Mouse (Mus musculus): ENCODE measurements around the gene Nhsl2.

Nhsl2 gene

DNA sequence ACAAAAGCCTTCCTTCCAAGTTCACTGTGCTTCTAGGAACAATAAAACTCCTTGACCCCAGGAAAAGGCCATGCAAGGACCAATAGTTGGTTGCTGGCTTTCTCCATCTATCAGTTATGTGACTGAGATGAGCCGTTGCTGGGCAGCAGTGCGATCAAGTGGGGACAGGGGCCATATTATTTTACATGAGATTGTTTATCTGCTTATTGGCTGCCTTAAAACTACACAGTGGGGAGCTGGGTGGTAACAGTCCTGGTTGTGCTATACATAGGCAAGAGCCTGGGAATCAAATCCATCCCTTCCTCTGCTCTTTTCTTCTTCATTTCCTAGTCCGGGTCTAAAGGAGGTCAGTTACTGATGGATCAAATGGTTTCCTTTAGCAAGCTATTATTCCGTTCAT, 53.4 kb downstream of the Nhsl2 start:
- no peak for DNase-seq (ENCODE audit: low spot score)

DNA sequence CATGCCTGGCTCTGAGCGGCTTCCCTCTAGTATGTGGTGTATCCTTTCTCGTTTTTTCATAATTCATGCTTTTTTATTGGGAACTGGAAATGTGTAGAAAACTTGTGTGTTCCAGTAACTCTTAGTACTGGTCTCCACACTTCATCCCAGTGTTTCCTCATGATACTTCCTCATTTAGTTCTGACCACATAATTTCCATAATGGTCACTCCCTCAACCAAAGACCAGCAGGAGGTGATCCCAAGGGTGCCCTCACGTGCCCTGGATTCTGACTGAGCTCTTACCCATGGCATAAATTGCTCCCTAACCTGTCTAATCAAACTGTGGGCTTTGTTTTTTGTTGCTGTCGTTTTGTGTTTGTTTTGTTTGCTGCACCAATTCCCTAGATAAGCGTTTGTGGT, 58.1 kb downstream of the Nhsl2 start:
- no peak for DNase-seq (ENCODE audit: low spot score)

DNA sequence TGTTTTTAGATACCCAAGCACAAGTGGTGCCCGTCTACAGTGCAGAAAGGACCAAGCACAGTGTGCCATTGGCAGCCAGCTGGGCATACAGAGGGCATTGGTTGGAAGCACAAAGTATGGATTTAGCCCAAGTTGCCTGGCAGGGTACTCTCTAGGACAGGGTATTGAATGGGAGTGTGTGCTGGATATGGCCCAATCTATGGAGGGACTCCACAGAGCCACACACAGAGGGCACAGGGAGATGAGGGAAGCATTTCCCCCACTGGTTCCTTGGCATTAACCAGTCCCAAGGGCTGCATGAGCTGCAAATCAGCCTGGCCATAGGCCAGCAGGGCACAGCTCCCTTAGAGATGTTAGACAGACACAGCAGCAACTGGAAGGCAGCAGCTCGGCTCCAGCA, 79.9 kb downstream of the Nhsl2 start:
- no peak for DNase-seq (ENCODE audit: low spot score)

DNA sequence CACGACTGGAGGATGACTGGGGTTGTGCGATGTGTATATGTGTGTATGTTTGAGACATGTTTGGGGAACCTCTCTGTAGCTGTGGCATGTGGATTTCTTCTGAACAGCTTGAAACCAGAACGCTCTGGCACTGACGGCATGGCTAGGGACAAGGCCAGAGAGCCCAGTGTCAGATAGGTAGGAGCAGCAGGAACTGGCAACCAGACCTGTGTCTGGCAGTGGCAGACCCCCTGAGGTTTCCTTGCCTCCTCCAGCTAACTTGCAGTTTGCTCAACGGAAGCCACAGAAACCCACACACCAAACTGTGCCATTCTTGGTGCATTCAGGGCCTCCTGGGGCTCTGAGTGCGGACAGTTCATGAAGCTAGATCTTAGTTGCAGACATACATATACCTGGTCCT, 81.1 kb downstream of the Nhsl2 start:
- no peak for DNase-seq (ENCODE audit: low spot score)

DNA sequence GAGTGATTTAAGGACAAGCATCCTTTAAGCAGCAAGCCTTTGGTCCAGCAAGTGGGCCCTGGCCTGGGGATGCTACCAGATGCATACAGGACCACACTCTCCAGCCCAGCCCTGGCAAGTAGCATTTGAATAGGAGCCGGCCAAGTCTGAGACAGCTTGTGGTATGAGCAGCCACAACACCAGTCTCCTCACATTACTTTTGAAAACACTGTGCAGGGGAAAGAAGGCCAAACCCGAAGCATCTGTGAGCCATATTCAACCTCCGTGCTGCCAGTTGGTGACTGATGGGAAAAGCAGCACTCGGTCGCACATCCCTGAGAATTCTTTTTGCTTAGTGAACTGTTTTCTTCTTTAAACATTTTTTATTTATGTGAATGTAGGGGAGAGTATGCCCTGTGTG, 81.8 kb downstream of the Nhsl2 start:
- no peak for DNase-seq (ENCODE audit: low spot score)

DNA sequence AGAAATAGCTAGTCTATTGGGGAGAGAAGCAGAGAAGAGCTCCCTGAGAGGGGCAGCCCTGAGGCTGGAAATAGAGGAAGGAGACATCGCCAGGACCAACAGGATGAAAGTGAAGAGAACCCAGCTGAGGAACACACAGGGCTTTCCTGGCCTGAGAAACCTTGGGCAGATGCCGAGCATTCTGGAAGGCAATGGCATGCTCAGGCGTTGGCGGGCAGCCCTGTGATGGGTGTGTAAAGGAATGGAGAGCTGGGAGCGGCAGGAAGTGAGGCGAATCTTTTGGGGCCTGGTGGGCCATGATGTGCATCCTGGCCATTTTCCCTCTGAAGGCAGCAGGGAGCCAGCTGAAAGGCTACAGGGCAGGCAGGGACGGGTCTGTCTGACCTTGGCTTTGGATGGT, 83.1 kb downstream of the Nhsl2 start:
- peak; percentile 53 for DNase-seq (ENCODE audit: low spot score)

DNA sequence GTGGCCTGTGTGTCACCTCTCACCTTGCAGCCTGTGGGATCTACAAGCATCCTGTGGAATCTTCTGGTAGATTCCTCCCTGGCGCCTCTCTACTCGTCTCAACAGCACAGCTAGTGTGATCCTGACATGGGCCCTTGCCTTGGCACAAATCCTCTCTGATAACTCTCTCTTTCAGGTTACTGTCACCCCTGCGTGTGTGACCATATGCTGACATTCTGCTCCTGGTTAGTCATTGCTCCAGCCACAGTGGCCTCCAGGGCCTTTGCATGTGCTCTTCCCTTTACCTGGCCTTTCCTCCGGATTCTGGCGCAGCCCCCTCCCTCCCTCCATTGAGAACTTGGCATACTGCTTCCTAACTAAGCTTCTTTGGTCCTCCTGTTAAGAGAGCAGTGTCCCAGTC, 84.2 kb downstream of the Nhsl2 start:
- DNase-seq (ENCODE audit: low spot score) = no peak

DNA sequence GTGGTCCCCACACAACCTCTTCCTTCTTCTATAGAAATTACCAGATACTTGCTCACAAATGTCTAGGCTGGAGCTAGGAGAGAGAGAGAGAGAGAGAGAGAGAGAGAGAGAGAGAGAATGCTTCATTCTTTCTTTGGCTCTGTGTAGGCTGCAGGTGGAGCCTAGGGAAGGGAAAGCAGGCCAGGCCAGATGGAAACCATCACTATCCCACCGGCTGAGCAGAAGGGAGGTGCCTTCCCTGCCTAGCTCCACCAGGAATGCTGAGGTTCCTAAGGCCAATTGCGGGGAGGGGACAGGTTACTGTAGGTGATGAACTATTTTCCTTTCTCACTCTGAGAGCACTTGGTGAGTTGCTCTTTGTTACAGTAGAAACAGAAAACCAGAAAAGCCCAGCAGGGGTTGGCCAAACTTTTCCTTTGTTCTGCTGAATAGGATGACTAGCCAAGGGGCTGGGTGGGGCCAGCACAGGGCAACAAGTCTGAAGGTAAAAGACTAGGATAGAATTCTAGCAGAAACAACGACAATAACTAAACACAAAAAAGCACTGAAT, 86.2 kb downstream of the Nhsl2 start:
- no peak for DNase-seq (ENCODE audit: low spot score)

DNA sequence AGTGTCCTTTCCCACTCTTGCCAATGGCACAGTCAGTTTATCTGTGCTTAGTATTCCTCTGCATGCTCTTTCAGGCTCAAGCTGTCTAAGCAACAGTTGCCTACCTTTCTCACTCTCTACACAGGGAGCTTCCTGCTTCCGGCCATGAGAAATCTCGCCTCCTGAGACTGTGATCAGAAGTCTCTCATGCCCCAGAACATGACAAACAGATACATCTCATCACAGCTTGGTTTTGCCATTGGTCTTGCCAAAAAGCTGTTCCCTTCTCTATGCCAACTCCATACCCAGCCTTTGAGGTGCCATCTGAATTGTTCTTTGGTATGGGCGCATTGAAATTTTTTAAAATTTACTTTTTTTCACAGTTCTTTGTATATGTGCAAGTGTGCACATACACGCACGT, 90.3 kb downstream of the Nhsl2 start:
- DNase-seq (ENCODE audit: low spot score) = no peak

DNA sequence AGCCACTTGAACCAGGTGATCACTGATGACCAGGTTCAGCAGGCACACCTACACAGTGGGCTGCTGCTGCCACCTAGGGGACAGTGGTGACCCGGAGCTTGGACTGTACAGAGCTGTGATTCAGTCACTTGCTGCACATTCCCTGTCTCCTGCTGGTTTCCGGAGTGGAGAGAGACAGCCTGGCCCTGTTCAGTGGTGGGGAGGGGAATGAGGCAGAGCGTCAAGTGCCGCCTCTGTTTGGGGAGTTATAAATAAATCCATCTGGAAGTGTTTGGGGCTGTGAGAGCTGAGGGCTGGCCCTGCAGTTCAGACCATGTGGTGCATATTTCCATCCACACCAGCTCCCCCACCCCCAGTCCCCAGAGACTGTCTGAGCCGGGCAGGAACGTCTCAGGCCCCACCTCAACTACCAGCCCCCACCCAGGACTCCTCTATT, 93.3 kb downstream of the Nhsl2 start:
- DNase-seq (ENCODE audit: low spot score) = peak; percentile 74

DNA sequence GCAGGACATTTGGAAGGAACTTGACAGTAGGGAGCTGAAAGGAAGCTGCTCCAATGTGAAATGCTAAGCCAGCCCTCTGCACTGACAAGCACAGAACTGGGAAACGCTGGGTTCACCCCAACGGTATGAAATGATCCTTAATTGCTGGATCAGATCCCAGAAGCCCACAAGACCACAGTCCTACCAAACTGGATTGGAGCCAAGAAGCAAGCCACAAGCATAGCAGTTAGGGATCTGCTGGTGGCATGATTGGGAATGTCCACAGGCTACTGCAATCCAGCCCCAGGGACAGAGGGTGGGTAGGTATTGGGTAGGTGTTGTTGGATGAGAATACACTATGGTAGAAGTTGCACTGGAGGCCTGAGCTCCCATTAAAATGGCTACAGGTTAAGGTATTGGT, 94.6 kb downstream of the Nhsl2 start:
- DNase-seq (ENCODE audit: low spot score) = no peak

DNA sequence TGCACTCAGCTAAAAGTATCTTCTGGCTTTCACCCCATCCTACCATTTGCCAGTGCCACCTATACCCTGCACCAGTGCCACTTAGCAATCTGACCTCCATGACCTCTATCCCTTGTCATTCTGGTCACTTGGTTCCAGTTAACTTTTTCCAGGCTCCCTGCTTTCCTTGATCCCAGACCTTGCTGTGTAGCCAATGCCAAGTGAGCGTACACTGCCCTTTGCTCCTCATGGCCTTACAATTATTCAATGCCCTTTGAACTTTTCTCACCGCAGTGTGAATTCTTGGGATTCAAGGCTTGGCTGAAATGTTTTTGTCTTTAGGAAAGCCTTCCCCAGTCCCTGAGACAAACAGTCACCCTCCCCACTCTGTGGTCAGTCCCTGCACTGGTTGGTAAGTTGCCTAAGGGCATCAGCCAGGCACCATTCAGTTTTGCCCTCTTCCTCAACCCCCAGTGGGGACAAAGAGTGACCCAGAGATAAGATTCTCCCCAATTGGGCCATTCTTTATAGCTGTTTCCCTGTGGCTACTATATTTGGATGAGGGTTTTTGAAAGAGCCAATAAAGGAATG, 95.7 kb downstream of the Nhsl2 start:
- DNase-seq (ENCODE audit: low spot score) = no peak

DNA sequence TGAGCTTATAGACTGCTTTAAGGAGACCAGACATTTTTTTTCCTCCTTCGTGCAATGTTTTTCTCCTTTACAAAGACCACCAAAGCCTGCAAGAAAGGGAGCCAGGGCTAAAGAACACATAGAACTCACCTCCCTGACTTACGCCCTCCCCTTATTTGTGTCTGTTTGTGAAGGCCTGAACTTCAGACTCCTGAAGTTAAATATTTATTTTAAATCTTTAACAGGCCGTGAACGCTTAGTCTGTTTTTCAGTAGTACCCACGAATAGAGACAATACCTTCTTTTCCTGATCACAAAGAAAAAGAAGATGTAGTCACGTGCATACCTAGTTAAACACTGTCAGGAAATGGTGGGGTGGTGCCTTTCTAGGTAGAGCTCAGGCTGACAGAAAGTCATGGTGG, 103.3 kb downstream of the Nhsl2 start:
- no peak for DNase-seq (ENCODE audit: low spot score)

DNA sequence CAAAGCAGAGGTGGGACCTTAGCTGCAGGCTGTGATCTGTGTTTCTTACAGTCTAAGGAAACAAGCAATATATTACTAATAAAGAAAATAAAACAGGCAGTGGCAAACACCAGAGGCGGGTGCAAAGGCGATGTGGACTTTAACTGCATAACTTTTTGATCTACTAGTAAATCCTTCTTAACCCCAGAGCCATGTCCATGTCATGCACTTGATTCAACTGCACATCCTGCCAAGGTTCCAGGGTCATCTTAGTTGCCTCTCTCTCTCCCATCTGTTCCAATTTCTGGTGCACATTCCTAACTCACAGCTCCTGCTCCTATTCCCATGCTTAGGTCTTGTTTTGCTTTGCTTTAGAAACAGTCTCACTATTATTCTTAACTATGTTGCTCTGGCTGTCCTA, 104.1 kb downstream of the Nhsl2 start:
- DNase-seq (ENCODE audit: low spot score) = no peak

DNA sequence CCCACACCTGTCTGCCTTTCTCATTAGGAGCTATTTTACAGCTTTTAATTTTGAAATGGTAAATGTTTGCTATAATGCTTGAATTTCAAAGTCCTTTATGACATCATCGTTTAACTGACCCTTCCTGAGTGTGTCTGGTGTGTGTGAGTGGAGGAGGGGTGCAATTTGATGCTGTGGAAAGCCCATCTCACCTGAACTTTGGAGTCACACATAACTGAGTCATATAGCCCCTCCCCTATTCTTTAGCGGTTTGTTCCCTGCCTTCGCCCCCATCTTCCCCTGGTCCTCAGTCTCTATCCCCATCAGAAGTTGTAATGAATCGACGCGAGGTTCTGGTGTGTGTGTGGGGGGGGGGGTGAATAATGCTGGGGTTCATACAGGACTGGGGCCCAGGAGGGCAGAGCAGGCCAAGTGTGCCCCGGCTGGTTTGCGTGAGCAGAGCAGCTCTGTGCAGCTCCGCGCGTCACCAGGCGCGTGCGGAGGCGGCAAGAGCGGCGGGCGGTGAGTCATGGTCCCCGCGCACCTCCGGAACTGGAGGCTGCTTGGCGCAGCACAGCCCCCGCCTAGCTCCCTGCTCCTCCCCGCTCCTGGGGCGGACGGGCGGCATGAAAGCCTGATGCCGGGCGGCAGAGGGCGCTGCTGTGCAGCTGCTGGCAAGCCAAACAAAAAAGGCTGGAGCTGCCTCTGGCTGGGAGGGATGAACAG, 104.8 kb downstream of the Nhsl2 start:
- DNase-seq (ENCODE audit: low spot score) = peak; percentile 88

DNA sequence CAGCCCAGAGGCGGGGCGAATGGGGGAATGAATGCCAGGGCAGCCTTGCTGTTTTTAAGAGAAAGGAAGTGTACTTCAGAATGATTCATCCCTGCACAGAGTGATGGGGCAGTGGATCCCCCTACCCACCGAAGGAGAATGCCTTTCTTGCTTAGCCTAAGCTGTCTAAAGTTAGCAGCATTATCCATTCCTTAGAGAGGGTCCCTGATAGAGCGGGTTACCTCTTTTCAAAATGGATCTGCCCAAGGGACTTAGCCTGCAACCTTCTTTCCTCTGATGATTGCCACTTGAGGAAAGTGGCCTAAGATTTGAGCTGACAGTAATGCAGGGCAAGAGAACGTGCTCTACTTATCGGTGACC, 105.3 kb downstream of the Nhsl2 start:
- no peak for DNase-seq (ENCODE audit: low spot score)

DNA sequence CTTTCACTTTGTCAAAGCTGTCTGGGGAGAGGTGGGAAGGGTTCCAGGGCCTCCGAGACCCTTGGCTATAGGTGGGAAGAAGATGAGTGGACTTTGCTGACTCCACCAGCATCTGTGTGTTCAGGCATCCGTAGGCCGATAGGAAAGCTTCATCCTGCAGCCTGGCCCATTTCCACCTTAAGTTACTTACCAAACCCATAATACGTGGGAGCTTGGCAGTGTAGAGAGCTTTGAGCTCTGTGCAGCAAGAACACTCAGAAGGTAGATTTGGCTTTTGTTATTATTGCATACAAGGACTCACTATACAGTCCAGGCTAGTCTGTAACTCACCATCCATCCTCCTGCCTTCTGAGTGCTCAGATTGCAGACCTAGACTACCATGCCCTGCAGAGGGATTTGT, 112.7 kb downstream of the Nhsl2 start:
- DNase-seq (ENCODE audit: low spot score) = no peak

DNA sequence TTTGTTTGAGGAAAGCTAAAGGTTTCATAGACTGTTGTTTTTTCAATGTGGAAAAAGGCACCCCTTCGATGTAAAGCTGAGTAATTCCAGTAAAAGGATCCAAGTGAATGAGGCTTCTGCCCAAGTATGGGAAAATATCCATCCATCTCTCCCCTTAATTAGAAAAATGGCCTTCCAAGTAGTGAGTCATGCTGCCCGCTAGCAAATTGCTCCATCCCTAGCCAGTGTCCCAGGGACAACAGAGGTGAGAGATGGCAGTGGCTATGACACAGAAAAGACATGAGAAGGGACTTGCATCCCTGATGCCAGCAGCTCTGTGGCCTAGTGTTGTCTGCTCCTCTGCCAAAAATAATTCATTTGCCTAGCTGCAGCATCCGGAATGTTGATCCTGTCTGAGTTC, 114.5 kb downstream of the Nhsl2 start:
- DNase-seq (ENCODE audit: low spot score) = no peak

DNA sequence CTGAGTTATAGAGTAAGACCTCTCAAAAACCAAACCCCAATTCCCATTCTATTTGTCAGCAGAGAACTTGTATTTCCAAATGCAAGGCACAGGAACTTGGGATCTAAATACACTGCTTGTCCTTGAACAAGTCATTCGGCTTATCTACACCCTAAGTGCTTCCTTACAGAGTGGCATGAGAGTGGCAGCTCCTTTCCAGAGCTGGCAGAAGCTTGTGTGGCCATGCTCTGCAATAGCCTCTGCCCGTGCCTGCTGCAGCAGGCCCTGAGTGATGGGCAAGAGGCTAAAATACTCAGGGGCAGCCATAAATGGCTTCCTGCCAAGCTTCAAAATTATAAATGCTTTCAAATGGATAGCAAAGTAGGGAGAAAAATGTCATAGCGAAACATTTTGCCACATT, 123.8 kb downstream of the Nhsl2 start:
- DNase-seq (ENCODE audit: low spot score) = no peak

DNA sequence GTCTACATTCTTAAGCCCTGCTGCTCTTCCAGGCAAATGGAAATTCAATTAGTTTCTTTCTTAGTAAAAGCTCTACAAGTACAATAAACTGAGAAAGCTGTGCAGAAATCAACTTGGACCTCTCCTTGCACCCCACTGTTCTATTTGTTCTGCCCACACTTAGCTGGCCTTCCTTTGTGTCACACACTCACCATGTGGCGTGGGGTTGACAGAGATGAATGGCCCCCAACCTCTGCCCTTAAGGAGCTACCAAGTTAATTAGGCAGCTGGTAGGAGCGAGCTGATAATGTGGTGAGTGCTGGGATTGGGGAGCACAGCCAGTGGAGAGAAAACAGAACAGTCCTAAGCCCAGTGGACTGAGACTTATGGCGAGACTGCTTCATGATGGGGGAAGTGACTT, 127.7 kb downstream of the Nhsl2 start:
- no peak for DNase-seq (ENCODE audit: low spot score)

DNA sequence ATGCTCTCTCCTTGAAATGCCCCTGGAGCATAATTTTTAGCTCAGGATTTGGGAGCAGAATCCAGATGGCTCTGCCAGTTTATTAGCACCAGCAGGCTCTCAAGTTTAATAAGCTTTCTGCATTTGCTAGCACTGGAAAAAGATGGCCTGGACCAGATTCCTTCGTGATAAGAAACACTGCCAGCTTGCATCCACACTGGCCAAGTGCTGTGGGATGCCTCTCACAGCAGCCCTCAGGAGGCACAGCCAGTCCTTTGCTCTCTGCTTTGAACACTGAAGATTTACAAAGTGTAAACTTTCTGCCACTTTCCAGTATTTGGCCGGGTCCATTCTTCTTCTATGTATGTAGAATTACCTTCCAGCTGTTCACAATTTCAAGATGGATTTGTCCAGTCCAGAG, 129.7 kb downstream of the Nhsl2 start:
- no peak for DNase-seq (ENCODE audit: low spot score)

DNA sequence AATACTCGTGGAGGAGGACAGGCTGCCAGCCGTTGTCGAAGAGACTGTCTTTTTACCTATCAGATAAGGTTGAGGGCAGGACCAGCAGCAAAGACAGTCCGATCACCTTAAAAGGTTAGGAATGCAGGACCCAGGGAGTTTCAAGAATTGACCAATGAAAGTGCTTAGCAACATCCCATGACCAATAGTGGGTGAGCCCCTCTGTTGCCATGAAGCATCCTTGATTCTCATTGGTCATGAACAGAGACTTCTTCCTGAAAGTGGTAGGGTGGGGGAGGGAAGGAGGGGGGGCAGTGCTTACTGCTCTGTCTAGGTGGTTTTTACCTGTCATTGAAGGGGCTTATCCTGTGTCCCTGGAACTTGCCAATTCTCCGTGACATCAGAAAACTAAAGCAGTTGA, 130.1 kb downstream of the Nhsl2 start:
- DNase-seq (ENCODE audit: low spot score) = no peak

DNA sequence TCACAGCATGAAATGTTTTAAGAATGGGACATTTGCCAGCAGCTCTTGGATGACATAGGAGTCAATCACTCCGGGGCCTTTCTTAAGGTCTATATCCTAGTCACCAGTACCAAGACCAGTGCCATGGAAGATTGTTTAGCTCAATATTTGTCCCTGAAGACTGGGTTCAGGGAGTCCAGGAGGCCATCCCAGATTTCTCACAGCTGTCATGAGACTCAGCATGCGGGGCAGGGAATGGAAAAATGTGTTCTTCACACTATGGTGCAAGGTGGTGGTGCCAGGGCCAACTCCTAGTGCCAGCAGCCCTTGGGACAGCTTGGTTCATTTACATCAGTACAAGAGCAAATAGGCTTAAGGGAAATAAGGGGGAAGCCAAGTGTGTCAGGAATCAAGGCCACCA, 131.4 kb downstream of the Nhsl2 start:
- no peak for DNase-seq (ENCODE audit: low spot score)

DNA sequence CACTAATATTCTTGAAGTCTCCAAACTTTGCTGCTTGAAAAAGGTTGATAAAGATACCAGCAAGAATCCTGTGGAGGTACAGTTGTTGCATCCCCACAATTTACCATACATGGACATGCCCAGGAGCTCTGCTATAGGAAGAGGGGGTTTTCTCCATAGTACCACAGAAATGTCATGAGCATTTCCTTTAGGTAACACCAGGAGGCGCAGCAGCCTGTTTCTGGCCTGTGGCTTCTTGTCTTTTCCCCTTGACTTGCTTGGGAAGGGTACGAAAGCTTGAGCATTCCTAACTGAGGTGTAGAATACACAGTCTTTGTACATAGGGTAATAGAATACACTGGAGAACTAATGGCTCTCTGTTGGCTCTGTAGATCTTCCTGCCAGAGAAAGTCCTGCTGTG, 132.3 kb downstream of the Nhsl2 start:
- no peak for DNase-seq (ENCODE audit: low spot score)

Measured in testis, postnatal 10 days (tissue).